Mouse (Mus musculus): ENCODE measurements around the gene Fbxw2.
"Not testable (repeated sequence)": the region's sequence is repeated elsewhere in the genome, so short reads cannot be mapped to it uniquely, and the experiment has no call there.

Gene Fbxw2

DNA sequence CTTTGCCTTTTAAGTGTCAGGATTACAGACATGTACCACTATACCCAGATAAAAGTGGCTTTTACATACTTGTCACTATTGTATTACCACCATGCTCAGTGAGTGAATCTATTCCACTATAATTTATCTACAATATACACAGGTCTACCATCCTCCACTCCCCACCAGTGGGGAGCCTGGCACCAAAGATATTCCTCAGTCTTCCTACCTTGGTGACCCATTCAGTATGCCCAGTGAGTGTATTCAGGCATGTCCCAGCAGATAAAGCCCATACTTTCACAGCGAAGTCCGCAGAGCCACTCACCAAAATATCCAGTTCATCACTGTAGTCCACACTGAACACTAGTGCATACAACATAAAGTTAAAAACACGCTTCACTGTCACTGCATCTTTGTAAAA lies 15.3 kb downstream of the Fbxw2 start:
- DNase-seq (ENCODE audit: low spot score): no peak

DNA sequence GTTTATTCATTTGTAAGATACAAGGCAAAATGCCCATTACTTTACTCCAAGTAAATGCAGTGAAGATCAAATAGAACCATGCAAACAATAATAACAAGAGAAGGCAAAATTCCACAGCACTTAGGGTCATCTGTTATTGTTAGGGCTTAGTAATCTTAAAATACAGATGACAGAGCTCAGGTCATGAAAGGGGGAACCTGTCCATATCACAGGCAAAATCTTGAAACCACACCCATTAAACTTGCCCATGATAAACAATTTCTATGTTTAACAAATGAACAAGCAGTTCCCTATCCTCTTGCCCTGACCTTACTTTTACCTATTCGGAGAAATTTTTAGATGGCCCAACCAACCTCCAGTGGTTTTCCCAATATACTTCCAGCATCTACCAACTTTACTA lies 16.5 kb downstream of the Fbxw2 start:
- no peak for DNase-seq (ENCODE audit: low spot score)

DNA sequence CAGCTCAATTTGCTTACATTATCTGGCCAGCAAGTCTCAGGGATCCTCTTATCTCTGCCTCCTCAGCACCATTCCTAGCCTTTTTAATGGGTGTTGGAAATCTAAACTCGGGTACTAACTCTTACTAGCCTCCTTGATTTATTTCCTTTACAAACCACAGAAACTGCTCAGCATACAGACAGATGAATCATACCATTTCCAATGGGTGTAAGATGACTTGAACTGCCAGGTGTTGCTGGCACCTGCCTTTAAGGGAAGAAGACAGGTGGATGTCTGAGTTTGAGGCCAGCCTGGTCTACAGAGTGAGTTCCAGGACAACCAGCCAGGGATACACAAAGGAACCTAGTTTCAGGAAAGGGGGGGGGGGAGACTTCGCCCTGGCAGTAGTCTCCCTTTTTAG lies 18.1 kb downstream of the Fbxw2 start:
- no peak for DNase-seq (ENCODE audit: low spot score)

- no peak for DNase-seq (ENCODE audit: low spot score)
Observed at GRCm38 (mm10) chr2:34805364-34805950, 20.7 kb downstream of the Fbxw2 start.

- no peak for DNase-seq (ENCODE audit: low spot score)
Observed at GRCm38 (mm10) chr2:34804815-34805214, 21.3 kb downstream of the Fbxw2 start.

GRCm38 (mm10) chr2:34804172-34804571 lies 21.9 kb downstream of the Fbxw2 start:
- no peak for DNase-seq (ENCODE audit: low spot score)

DNA sequence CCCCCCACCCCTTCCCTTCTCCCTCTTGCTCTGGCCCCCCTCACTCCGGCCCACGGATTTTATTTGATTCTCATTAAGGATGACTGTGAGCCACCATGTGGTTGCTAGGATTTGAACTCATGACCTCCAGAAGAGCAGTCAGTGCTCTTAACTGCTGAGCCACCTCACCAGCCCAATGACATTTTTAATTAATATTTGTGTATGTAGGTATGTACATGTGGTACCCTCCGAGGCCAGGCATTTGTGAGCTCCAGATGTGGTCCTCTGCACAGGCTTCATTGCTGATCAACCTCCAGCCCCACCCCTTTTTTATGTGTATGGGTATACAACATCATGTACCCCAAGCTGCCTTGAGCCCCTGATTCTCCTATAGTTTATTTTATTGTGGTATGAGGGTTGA lies 22.4 kb downstream of the Fbxw2 start:
- DNase-seq (ENCODE audit: low spot score): no peak

- DNase-seq (ENCODE audit: low spot score): peak; percentile 32
Observed at GRCm38 (mm10) chr2:34802565-34803245, 23.4 kb downstream of the Fbxw2 start.

GRCm38 (mm10) chr2:34801516-34802482 lies 24.3 kb downstream of the Fbxw2 start:
- DNase-seq (ENCODE audit: low spot score): peak; percentile 98

DNA sequence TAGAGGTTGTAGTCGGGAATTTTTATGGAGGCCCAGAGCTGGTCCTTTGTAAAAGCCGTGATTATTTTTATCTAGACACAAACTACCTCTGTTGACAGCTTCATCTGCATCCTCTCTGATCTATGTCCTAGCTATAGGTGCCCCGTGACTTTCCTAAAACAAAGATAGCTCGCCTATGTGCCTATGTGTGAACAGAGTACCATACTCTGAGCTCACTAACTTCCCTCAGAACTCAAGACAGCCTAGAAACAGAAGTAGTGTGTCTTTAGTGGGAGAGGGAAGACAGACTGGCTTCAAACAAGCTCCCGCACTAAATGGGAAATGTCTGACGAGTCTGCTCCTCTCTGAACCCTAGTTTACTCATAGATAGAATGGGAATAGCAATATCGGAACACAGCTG lies 25.7 kb downstream of the Fbxw2 start:
- DNase-seq (ENCODE audit: low spot score): no peak

- DNase-seq (ENCODE audit: low spot score): peak; percentile 83
Observed at GRCm38 (mm10) chr2:34799357-34800256, 26.5 kb downstream of the Fbxw2 start, which contains the start of gene Rabepk. TSS of gene Rabepk (minus strand) at chr2:34799912.

GRCm38 (mm10) chr2:34795426-34795825 lies 30.7 kb downstream of the Fbxw2 start:
- no peak for DNase-seq (ENCODE audit: low spot score)

GRCm38 (mm10) chr2:34794511-34794910 lies 31.6 kb downstream of the Fbxw2 start:
- no peak for DNase-seq (ENCODE audit: low spot score)

GRCm38 (mm10) chr2:34792543-34792942 lies 33.6 kb downstream of the Fbxw2 start:
- not testable (repeated sequence) for DNase-seq (ENCODE audit: low spot score)

- DNase-seq (ENCODE audit: low spot score): no peak
Observed at GRCm38 (mm10) chr2:34790282-34790681, 35.8 kb downstream of the Fbxw2 start.

GRCm38 (mm10) chr2:34784085-34784484 lies 42.0 kb downstream of the Fbxw2 start:
- peak; percentile 61 for DNase-seq (ENCODE audit: low spot score)

- no peak for DNase-seq (ENCODE audit: low spot score)
Observed at GRCm38 (mm10) chr2:34783064-34784020, 42.8 kb downstream of the Fbxw2 start.

DNA sequence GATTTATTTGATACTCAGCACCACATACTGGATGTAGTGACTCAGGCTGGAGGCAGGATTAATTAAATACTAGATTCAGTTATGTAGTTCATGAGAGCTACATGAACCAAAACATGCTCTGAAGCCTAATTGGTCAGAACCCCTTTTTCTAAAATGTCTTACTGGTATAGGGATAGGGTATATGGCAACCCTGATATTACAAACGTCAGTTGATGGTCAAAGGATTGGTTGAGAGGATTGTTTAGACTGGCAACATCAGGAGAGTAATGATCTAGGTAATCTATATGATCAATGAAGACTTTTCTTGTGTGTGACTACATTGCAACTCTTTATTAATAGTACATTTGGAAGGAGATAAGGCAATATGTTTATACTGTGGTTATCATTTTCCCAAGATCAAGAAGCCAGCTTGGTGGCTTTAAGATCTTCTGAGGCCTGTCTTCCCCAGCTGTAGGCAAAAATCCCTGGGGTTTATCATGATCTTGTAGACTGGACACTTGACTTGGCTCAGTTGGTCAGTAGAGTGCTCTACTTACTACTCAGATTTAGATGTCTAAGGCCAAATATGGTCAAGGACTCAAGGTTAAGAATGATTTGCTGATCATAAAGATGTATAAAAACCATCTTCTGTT lies 48.8 kb downstream of the Fbxw2 start:
- DNase-seq (ENCODE audit: low spot score): no peak

- no peak for DNase-seq (ENCODE audit: low spot score)
Observed at GRCm38 (mm10) chr2:34774493-34774892, 51.6 kb downstream of the Fbxw2 start.

GRCm38 (mm10) chr2:34773673-34774072 lies 52.4 kb downstream of the Fbxw2 start:
- DNase-seq (ENCODE audit: low spot score): no peak
